Mouse (Mus musculus) small intestine, adult 2 months (tissue): ENCODE measurements around the gene Espn. TPM values are rescaled to one million over a fixed set of nuclear protein-coding genes. Genes with fewer than 3 reads are reported as not detected.

Source experiments
- H3K27ac ChIP-seq: fragments of 200-500 bp; 2 replicates; pipeline ENCODE4 v1.5.1; 2012; ENCODE audit warnings: low read depth, low read length, control low read depth, inconsistent platforms; ENCODE audit not compliant: insufficient read depth
- H3K27me3 ChIP-seq: fragments of 200-500 bp; 2 replicates; pipeline ENCODE4 v1.6.1; 2012; ENCODE audit warnings: mild to moderate bottlenecking, moderate library complexity, low read length, inconsistent platforms; ENCODE audit not compliant: control insufficient read depth, insufficient read depth
- H3K36me3 ChIP-seq: fragments of 200-500 bp; 2 replicates; pipeline ENCODE4 v1.6.1; 2012; ENCODE audit warnings: mild to moderate bottlenecking, low read length, control low read depth, inconsistent platforms; ENCODE audit not compliant: control insufficient read depth, insufficient read depth
- H3K4me1 ChIP-seq: fragments of 200-500 bp; 2 replicates; pipeline ENCODE4 v1.6.1; 2012; ENCODE audit warnings: low read length, inconsistent platforms, mixed read lengths; ENCODE audit not compliant: control insufficient read depth, insufficient read depth, insufficient read length
- H3K4me3 ChIP-seq: fragments of 200-500 bp; 2 replicates; pipeline ENCODE4 v1.5.1; 2012; ENCODE audit warnings: low read depth, mild to moderate bottlenecking, control low read depth, inconsistent platforms, low read length, moderate library complexity
- CTCF ChIP-seq: fragments of 200-500 bp; IDR thresholded peaks from 2 replicates; pipeline ENCODE4 v1.5.1; 2012; ENCODE audit warnings: low read depth, mild to moderate bottlenecking, control low read depth, inconsistent platforms, low read length, moderate library complexity, mixed read lengths; ENCODE audit not compliant: insufficient replicate concordance, insufficient read length; ENCODE audit errors: extremely low read depth
- POLR2A ChIP-seq: fragments of 200-500 bp; IDR thresholded peaks from 2 replicates; pipeline ENCODE4 v1.6.1; 2012; ENCODE audit warnings: low read depth, mild to moderate bottlenecking, control low read depth, inconsistent platforms, low read length, moderate library complexity
- WGBS: fragments of 180-500 bp; shearing (Covaris S2); methylation state at CpG from one replicate; pipeline ENCODE4 v1.1.7; 2018; 5-methylcytosine and 5-hydroxymethylcytosine counted together
- polyA plus RNA-seq: library from polyadenylated mRNA; depleted of rRNA; stranded (reverse); fragments of >200 nt; gene quantifications from 2 replicates; pipeline ENCODE4 v1.2.3, GENCODE M21; 2012; rRNA removed

The Espn gene
- polyA plus RNA-seq, 1 experiment: 572 TPM

DNA sequence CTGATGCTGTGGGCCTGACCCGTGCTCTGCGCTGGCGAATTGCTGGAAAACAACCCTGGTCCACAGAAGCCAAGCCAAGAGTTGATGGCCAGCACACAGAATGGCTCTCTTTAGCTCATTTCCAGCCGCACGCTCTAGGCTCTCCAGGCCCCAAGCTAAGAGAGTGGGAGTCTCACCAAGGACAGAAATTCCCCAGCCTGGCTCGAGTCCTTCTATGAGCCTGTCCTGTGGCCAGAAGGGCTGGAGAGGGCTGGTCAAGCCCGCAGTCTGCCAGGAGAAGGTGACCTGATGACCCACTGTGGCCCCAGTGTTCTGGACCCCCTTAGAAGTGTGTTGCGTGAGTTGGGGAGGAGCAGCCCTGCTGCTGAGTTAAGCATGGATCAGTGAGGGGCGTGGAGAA lies 75.0 kb downstream of the Espn start:
- no peak overlapping the region for H3K4me3 ChIP-seq
- no peak overlapping the region for H3K27ac ChIP-seq
- no peaks in the 10 kb centered on the region for H3K27me3 ChIP-seq
- peaks cover 3% of the 10 kb centered on the region; the same call in 1 of the 2 replicates for H3K4me1 ChIP-seq
- WGBS: 89% methylated on average over 9 of the region's 9 CpGs
- TF ChIP-seq CTCF: no peak
- TF ChIP-seq POLR2A: no peak
- H3K36me3 ChIP-seq: no peaks in the 10 kb centered on the region

DNA sequence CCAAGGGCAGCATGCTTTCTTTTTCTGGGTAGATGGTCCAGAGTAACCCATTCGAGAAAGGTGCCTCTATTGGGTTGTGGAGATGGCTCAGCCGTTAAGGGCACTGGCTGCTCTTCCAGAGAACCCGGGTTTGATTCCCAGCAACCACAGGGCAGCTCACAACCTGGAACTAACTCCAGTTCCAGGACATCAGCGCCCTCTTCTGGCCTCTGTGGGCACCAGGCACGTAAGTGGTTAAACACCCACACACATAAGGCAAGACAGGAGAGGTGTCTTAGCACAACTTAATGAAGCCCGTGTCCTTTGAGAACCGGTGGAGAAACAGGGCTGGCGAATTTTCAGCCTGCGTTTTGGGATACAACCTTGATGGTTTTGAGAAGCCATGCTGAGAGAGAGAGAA lies 77.6 kb downstream of the Espn start:
- Histone ChIP-seq H3K4me3 (no peak overlapping the region), H3K4me1 (peaks cover 3% of the 10 kb centered on the region; the same call in 1 of the 2 replicates), H3K27ac (no peak overlapping the region), H3K27me3 (no peaks in the 10 kb centered on the region), H3K36me3 (no peaks in the 10 kb centered on the region)
- TF ChIP-seq POLR2A: no peak
- TF ChIP-seq CTCF: no peak
- 83% methylated on average over 9 of the region's 9 CpGs for WGBS

DNA sequence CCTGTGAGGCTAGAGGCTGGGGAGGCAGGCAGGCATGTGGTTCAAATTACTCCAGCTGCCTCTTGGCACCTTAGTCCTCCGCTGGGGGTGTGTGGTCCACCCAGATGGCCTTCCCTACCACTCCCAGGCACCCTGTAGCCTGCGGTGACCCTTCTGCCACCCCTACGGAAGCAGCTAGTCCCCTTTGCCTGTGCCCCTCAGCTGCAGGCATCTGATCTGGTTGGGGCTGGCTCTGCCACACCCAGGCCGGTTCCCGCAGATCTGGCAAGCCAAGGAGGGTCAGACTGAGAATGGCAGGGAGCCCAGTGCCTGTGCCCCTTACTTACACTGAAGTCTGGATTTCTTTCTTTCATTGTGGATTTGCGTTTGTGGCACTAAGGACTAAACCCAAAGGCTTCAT lies 78.5 kb downstream of the Espn start:
- no peaks in the 10 kb centered on the region for H3K36me3 ChIP-seq
- 60% methylated on average over 6 of the region's 6 CpGs for WGBS
- no peak for TF ChIP-seq POLR2A
- no peak for TF ChIP-seq CTCF

DNA sequence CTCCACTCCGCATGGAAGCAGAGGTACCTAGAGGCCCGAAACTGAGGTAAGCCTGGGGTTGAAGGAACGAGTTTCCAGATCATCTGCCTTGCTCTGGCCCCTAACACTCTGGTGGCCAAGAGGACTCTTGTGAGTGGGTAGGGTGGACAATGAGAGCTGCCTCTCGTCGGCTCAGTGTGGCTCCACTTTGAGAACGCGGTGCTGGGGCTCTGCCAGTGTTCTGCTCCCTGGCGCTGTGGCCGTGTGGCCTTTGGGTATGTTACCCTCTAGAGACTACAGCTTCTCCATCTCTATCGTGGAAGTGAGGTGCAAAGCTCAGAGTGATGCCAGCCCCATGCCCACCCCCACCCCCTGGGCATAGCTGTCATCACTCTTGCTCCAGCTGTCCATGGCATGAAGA lies 79.5 kb downstream of the Espn start:
- TF ChIP-seq CTCF: no peak
- TF ChIP-seq POLR2A: no peak
- Histone ChIP-seq H3K4me1 (peaks cover 3% of the 10 kb centered on the region; the same call in 1 of the 2 replicates), H3K36me3 (no peaks in the 10 kb centered on the region), H3K4me3 (no peak overlapping the region), H3K27me3 (no peaks in the 10 kb centered on the region), H3K27ac (no peak overlapping the region)
- 55% methylated on average over 10 of the region's 10 CpGs for WGBS

More for the DNA sequence above, 78.5 kb downstream of the Espn start:
- no peaks in the 10 kb centered on the region for H3K27me3 ChIP-seq
- no peak overlapping the region for H3K27ac ChIP-seq
- H3K4me3 ChIP-seq: no peak overlapping the region
- peaks cover 3% of the 10 kb centered on the region; the same call in 1 of the 2 replicates for H3K4me1 ChIP-seq

DNA sequence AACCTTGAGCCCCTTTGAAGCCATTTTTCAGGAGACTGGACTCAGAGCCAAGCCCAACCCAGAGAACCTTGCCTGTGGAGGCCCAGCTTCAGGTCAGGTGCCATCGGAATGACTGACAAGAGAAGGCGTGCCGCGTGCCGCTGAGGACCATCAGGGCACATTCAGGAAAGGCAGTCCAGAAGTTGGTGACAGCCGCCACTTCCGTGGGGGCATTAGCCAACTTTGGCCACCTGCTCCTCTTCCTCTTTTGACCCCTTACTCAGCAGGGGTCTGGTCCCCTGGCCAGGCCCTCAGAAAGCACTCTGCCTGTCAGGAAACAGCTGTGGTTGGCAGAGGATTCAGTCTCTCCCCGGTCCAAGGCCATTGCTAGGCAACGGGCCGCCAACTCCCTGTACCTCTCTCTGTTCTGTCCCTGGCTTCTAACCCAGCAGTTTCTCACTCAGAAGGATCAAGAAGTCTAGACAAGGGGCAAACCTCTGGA lies 80.0 kb downstream of the Espn start, which contains the start of gene Plekhg5:
TSS of gene Plekhg5 (plus strand) at position 378 of the 481 bp plus-strand sequence.
- Histone ChIP-seq H3K36me3 (no peaks in the 10 kb centered on the region), H3K4me1 (peaks cover 3% of the 10 kb centered on the region; the same call in 1 of the 2 replicates), H3K4me3 (no peak within 1 kb of the TSS), H3K27ac (no peak within 1 kb of the TSS), H3K27me3 (no peaks in the 10 kb centered on the region)
- 37% methylated on average over 10 of the region's 10 CpGs for WGBS
- TF ChIP-seq CTCF (no peak), POLR2A (no peak)

DNA sequence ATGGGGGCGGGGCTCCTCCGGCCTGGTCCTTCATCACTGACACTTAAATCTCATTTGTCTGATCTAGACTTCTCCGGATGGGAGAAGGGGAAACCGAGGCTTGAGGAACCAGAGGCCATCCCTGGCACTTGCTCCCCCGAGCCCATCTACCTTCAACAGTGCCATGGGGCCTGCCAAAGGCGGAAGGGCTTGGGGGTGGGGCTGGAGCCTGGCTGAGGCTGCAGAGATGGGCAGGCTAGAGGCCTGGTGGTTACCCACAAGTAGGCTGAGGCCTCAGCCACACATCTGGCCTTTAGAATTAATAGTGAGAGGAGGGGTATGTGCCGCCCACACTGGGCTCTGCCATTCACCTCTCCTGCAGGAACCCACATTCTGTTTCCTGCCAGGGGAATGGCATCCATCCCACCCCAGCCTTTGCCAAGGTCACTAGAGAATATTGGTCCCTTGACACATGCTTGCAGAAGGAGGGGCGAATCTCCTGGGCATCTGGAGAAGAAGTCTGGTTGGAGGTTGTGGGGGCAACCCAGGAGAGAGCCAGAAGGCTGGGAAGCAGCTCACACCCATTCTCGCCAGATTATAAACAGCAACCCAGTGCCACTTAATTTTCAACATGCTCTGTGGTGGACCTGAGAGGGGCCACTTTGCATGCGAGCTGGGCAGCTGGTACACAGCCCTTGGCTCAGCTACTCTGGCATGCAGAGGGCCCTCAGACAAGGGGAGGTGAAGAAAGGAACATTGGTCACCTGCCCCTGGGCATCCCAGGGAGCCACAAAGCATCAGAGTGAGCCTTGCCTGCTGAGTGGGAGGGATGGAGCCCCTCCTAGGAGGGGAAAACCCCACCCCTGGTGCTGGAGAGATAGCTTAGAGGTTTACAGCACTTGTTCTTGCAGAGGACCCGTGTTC lies 81.4 kb downstream of the Espn start:
- 76% methylated on average over 11 of the region's 11 CpGs for WGBS

More for the DNA sequence above, 81.4 kb downstream of the Espn start:
- Histone ChIP-seq H3K27ac (no peak overlapping the region), H3K36me3 (no peaks in the 10 kb centered on the region), H3K4me3 (no peak overlapping the region), H3K4me1 (peaks cover 3% of the 10 kb centered on the region; the same call in 1 of the 2 replicates), H3K27me3 (no peaks in the 10 kb centered on the region)
- no peak for TF ChIP-seq CTCF

Other genes with a start within 250 kb of the Espn start
- gene Dnajc11, start 218.7 kb downstream of the Espn start, polyA plus RNA-seq: 28.1 and 32.0 TPM in 2 replicates
- 13.0 and 24.2 TPM in 2 replicates for gene Thap3, start 163.4 kb downstream of the Espn start, polyA plus RNA-seq
- 4.0 and 7.5 TPM in 2 replicates for gene Phf13, start 156.1 kb downstream of the Espn start, polyA plus RNA-seq
- 18.6 and 19.8 TPM in 2 replicates for gene Klhl21, start 143.6 kb downstream of the Espn start, polyA plus RNA-seq
- gene Zbtb48, start 124.7 kb downstream of the Espn start, polyA plus RNA-seq: 12.5 and 13.6 TPM in 2 replicates
- gene Tas1r1, start 113.8 kb downstream of the Espn start, polyA plus RNA-seq: 0.05 TPM in 1 of 2 replicates, not detected in the other
- 9.7 and 14.3 TPM in 2 replicates for gene Nol9, start 113.0 kb downstream of the Espn start, polyA plus RNA-seq
- gene Plekhg5, start 79.9 kb downstream of the Espn start, polyA plus RNA-seq: 7.0 and 15.7 TPM in 2 replicates
- 1.9 and 3.8 TPM in 2 replicates for gene Tnfrsf25, start 36.4 kb downstream of the Espn start, polyA plus RNA-seq
- 8.3 and 51.7 TPM in 2 replicates for gene Hes2, start 6.5 kb upstream of the Espn start, polyA plus RNA-seq
- 30.0 and 33.4 TPM in 2 replicates for gene Acot7, start 25.8 kb upstream of the Espn start, polyA plus RNA-seq
- 9.4 and 11.6 TPM in 2 replicates for gene Gpr153, start 121.9 kb upstream of the Espn start, polyA plus RNA-seq
- not detected in 2 replicates for gene Hes3, start 139.3 kb upstream of the Espn start, polyA plus RNA-seq
- 16.5 and 26.5 TPM in 2 replicates for gene Icmt, start 144.9 kb upstream of the Espn start, polyA plus RNA-seq
- gene Rnf207, start 166.6 kb upstream of the Espn start, polyA plus RNA-seq: 2.1 and 3.7 TPM in 2 replicates
- gene Rpl22, start 173.4 kb upstream of the Espn start, polyA plus RNA-seq: 5.0 and 8.7 TPM in 2 replicates
- 0.34 and 0.67 TPM in 2 replicates for gene Chd5, start 186.3 kb upstream of the Espn start, polyA plus RNA-seq